Mouse (Mus musculus) liver, embryonic 15.5 days (tissue): Measurements from ENCODE around the gene Scgb2a2. TPM values are rescaled to one million over a fixed set of nuclear protein-coding genes. Genes with fewer than 3 reads are reported as not detected.
"Not testable (repeated sequence)": the region's sequence is repeated elsewhere in the genome, so short reads cannot be mapped to it uniquely, and the experiment has no call there.

ENCODE experiments used
- ATAC-seq: fragments of 200-750 bp; cut with Nextera tagmentation; 2 replicates; pipeline ENCODE4 v1.8.0; 2017; ENCODE audit warnings: moderate number of reproducible peaks, mild to moderate bottlenecking, moderate library complexity; ENCODE audit not compliant: insufficient read depth
- H3K27ac ChIP-seq: fragments of 300-500 bp; sonication (generic); replicated peaks from 2 replicates; pipeline ENCODE4 v1.5.1; 2015; ENCODE audit warnings: mild to moderate bottlenecking, inconsistent platforms
- H3K27me3 ChIP-seq: fragments of 300-500 bp; sonication (generic); 2 replicates; pipeline ENCODE4 v1.6.1; 2015; ENCODE audit warnings: mild to moderate bottlenecking, inconsistent platforms
- H3K36me3 ChIP-seq: fragments of 300-500 bp; sonication (generic); replicated peaks from 2 replicates; pipeline ENCODE4 v1.6.1; 2015; ENCODE audit warnings: moderate library complexity, mild to moderate bottlenecking, inconsistent platforms
- H3K4me1 ChIP-seq: fragments of 300-500 bp; sonication (generic); replicated peaks from 2 replicates; pipeline ENCODE4 v1.6.1; 2015; ENCODE audit warnings: inconsistent platforms
- H3K4me2 ChIP-seq: fragments of 300-500 bp; sonication (generic); 2 replicates; pipeline ENCODE4 v1.6.1; 2015; ENCODE audit warnings: moderate library complexity, mild to moderate bottlenecking, inconsistent platforms
- H3K4me3 ChIP-seq: fragments of 300-500 bp; sonication (generic); replicated peaks from 2 replicates; pipeline ENCODE4 v1.5.1; 2015; ENCODE audit warnings: mild to moderate bottlenecking, inconsistent platforms
- H3K9ac ChIP-seq: fragments of 300-500 bp; sonication (generic); 2 replicates; pipeline ENCODE4 v1.6.1; 2015; ENCODE audit warnings: moderate library complexity, mild to moderate bottlenecking, inconsistent platforms
- H3K9me3 ChIP-seq: fragments of 300-500 bp; sonication (generic); replicated peaks from 2 replicates; pipeline ENCODE4 v1.6.1; 2016; ENCODE audit warnings: inconsistent platforms
- WGBS: fragments of 180-500 bp; shearing (Covaris S2); methylation state at CpG from one replicate; pipeline ENCODE4 v1.1.7; 2015; ENCODE audit warnings: mixed read lengths; ENCODE audit not compliant: insufficient replicate concordance; 5-methylcytosine and 5-hydroxymethylcytosine counted together
- microRNA-seq: library from miRNA; unstranded; fragments of <30 nt; microRNA quantifications from one replicate; pipeline ENCODE4, GENCODE M21; 2016
- polyA plus RNA-seq: library from polyadenylated mRNA; unstranded; fragments of >200 nt; fragmentation: Nextera tagmentation; extraction: Ambion mirVana; gene quantifications from 2 replicates; pipeline ENCODE4 v1.2.1, GENCODE M21; 2015

Scgb2a2 gene
- polyA plus RNA-seq, 1 experiment from 2014 or later = not detected

DNA sequence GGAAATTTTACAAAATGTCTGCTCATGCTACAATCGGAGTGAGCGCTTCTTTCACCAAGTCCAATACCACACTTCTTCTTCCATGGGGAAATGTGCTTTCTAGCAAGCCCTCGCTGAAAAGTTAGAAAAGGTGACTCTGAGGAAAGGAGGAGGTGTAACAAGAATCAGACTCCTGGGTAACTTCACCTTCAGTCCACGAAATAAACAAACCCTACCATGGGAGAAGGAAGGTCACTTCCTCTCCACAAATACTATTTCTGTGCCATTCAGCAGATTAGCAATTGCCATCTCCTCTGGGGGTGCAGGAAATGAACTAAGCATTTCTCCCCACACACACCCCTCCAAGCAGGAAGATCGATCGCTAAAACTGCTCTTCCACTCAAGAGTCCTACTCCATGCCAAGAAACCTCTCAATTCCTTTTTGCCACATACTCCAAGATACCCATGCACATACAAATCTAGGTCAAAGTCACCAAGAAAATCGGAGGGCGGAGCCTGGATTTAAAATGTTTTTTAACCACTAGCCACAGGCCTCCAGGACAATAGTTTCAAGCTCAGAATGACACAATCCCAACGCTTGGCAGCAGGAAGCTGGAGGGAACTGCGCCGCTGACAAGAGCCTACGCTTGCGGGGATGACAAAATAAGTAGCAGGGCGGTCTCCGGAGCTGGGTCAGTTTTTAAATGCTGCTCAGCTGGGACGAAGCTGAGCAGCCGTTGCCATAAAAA lies 51.1 kb downstream of the Scgb2a2 start:
- Histone ChIP-seq H3K9ac (peak overlapping the region; percentile 88), H3K9me3 (no peaks in the 10 kb centered on the region), H3K27me3 (no peaks in the 10 kb centered on the region), H3K36me3 (peaks cover 38% of the 10 kb centered on the region), H3K4me2 (peak overlapping the region; percentile 76), H3K27ac (peak overlapping the region; percentile 92), H3K4me1 (peaks cover 61% of the 10 kb centered on the region), H3K4me3 (peak overlapping the region; percentile 83)
- ATAC-seq = peak; percentile 3; the same call in 1 of the 2 replicates
- 6% methylated on average over 17 of the region's 17 CpGs for WGBS

DNA sequence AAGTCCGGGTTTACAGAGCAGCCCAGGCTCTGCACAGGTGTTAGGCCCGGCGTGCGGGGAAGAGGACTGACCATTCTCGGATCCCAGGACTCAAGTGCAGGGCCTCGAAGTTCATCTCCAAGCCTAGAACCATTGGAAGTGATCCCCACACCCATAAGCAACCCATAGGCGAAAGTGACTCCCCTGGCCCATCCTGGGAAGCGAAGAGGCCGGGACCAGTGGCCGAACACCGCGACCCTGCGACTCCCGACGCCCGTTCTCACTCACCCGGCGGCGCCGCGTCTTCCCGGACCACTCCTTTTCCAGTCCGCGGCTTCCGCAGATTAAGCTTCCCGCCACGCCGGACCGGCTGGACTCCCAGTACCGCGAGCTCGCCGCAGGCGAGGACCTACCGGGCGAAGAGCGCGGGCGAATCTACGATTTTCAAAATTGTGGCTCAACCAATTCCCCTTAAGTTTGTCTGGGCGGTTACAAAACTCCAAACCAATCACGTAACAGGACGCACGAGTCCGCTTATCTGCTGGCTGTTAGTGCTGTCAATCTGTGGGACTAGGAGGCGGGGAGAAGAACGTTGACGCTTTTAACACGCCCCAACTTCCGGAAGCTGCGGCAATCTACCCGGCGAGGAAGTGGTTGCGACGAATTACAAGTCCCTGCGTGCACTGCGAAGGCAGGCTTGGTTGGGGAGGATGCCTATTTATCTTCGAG lies 51.9 kb downstream of the Scgb2a2 start, which contains the start of gene Incenp:
Incenp (minus strand) TSS at position 480 of the 708 bp plus-strand sequence.
- Histone ChIP-seq H3K4me3 (peak within 1 kb of the TSS; percentile 83), H3K4me1 (peaks cover 54% of the 10 kb centered on the region), H3K9me3 (no peaks in the 10 kb centered on the region), H3K27ac (peak within 1 kb of the TSS; percentile 93), H3K27me3 (no peaks in the 10 kb centered on the region), H3K9ac (peak within 1 kb of the TSS; percentile 88), H3K36me3 (peaks cover 31% of the 10 kb centered on the region), H3K4me2 (peak within 1 kb of the TSS; percentile 76)
- ATAC-seq = peak; percentile 93
- WGBS = under 1% methylated on average over 58 of the region's 58 CpGs

DNA sequence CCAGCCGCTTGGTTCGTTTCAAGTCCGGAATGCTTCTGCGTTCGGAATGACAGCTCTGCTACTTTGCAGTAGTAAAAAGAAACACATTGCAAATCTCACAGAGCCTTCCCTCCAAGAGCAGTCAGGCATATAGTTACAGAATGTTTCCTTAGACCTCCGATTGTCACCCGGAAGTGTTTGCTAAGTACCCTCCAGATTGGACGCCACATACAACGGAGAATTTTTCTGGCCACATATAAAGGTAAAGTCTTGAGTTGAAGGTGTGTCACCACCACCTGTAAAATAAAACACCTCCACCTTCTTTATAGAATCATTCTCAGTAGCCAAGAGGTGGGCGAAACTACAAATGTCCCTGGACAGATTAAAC lies 52.4 kb downstream of the Scgb2a2 start:
- H3K4me1 ChIP-seq = peaks cover 49% of the 10 kb centered on the region
- peaks cover 25% of the 10 kb centered on the region for H3K36me3 ChIP-seq
- H3K9ac ChIP-seq = peak overlapping the region; percentile 51
- WGBS = 5% methylated on average over 10 of the region's 10 CpGs
- peak overlapping the region; percentile 93 for H3K27ac ChIP-seq
- H3K4me3 ChIP-seq = peak overlapping the region; percentile 83
- ATAC-seq = peak; percentile 47
- H3K9me3 ChIP-seq = no peaks in the 10 kb centered on the region
- peak overlapping the region; percentile 69 for H3K4me2 ChIP-seq
- no peaks in the 10 kb centered on the region for H3K27me3 ChIP-seq

DNA sequence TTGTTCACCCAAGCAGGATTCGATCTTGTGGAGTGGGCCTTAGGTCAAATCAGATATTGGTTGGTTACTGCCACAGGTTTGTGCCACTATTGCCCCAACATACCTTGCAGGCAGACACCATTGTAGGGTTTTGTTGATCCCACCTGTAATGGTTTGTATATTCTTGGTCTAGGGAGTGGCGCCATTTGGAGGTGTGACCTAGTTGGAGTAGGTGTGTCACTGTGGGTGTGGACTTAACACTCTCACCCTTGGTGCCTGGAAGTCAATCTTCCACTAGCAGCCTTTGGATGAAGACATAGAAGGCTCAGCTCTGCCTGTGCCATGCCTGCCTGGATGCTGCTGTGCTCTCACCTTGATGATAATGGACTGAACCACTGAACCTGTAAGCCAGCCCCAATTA lies 53.3 kb downstream of the Scgb2a2 start:
- not testable (repeated sequence) for H3K27me3 ChIP-seq, ATAC-seq, H3K9me3 ChIP-seq, H3K9ac ChIP-seq
- peak overlapping the region; percentile 69 for H3K4me2 ChIP-seq
- 92% methylated on average over 2 of the region's 2 CpGs for whole genome bisulfite sequencing
- H3K27ac ChIP-seq = peak overlapping the region; percentile 93
- H3K4me3 ChIP-seq = peak overlapping the region; percentile 83
- peaks cover 16% of the 10 kb centered on the region for H3K36me3 ChIP-seq
- peaks cover 40% of the 10 kb centered on the region for H3K4me1 ChIP-seq

Small RNA genes within 50 kb of the gene (microRNA-seq; reads per million reads assigned to microRNA genes)
- gene Gm22369 = not detected

Other genes with a start within 250 kb of the Scgb2a2 start
- gene Incenp, start 52.0 kb downstream of the Scgb2a2 start, polyA plus RNA-seq = 95.5 and 107 TPM in 2 replicates
- 3,441 and 3,837 TPM in 2 replicates for gene Fth1, start 133.0 kb downstream of the Scgb2a2 start, polyA plus RNA-seq
- 0.09 and 0.12 TPM in 2 replicates for gene Best1, start 154.1 kb downstream of the Scgb2a2 start, polyA plus RNA-seq
- 245 and 277 TPM in 2 replicates for gene Rab3il1, start 154.1 kb downstream of the Scgb2a2 start, polyA plus RNA-seq
- 7.6 and 8.9 TPM in 2 replicates for gene Fads3, start 194.0 kb downstream of the Scgb2a2 start, polyA plus RNA-seq